Mouse (Mus musculus): ENCODE data around the gene Dcaf8. TPM values are rescaled to one million over a fixed set of nuclear protein-coding genes. Genes with fewer than 3 reads are reported as not detected.
A peak's percentile ranks its signal among the peaks of the same experiment; 100 is the strongest.

Dcaf8 gene
- polyA plus RNA-seq, 1 experiment from 2014 or later, result 104 TPM

- Histone ChIP-seq H3K36me3 (peaks cover 26% of the 10 kb centered on the region), H3K4me1 (peaks cover 32% of the 10 kb centered on the region), H3K27ac (replicated peaks) (peak overlapping the region; percentile 92), H3K9me3 (no peaks in the 10 kb centered on the region), H3K4me3 (peak overlapping the region; percentile 100), H3K27me3 (no peaks in the 10 kb centered on the region), H3K9ac (replicated peaks) (peak overlapping the region; percentile 99), H3K4me2 (replicated peaks) (peak overlapping the region; percentile 70)
- WGBS, result 6% methylated on average over 19 of the region's 19 CpGs
- no peak for ATAC-seq (replicated peaks)
These were observed 1.3 kb downstream of the Dcaf8 start for GRCm38 (mm10) chr1:172148955-172149815.

- H3K27me3 ChIP-seq, result no peaks in the 10 kb centered on the region
- no peak overlapping the region for H3K4me3 ChIP-seq
- no peak overlapping the region for H3K27ac ChIP-seq (replicated peaks)
- peaks cover 45% of the 10 kb centered on the region for H3K36me3 ChIP-seq
- no peak overlapping the region for H3K4me2 ChIP-seq (replicated peaks)
- WGBS, result 96% methylated on average over 3 of the region's 3 CpGs
- H3K9me3 ChIP-seq, result no peaks in the 10 kb centered on the region
- H3K9ac ChIP-seq (replicated peaks), result no peak overlapping the region
- H3K4me1 ChIP-seq, result peaks cover 19% of the 10 kb centered on the region
- no peak for ATAC-seq (replicated peaks)
These were observed 6.7 kb downstream of the Dcaf8 start for GRCm38 (mm10) chr1:172154536-172154935.

GRCm38 (mm10) chr1:172155518-172155917 lies 7.6 kb downstream of the Dcaf8 start:
- Histone ChIP-seq H3K27ac (replicated peaks) (no peak overlapping the region), H3K36me3 (peaks cover 45% of the 10 kb centered on the region), H3K4me1 (peaks cover 11% of the 10 kb centered on the region; the same call in 1 of the 2 replicates), H3K9ac (replicated peaks) (no peak overlapping the region), H3K4me3 (no peak overlapping the region), H3K9me3 (no peaks in the 10 kb centered on the region), H3K4me2 (replicated peaks) (no peak overlapping the region), H3K27me3 (no peaks in the 10 kb centered on the region)
- WGBS, result 84% methylated on average over 3 of the region's 3 CpGs
- ATAC-seq (replicated peaks), result no peak

GRCm38 (mm10) chr1:172159970-172160369 lies 12.1 kb downstream of the Dcaf8 start:
- peaks cover under 1% of the 10 kb centered on the region; the same call in 1 of the 2 replicates for H3K4me1 ChIP-seq
- H3K4me2 ChIP-seq (replicated peaks), result no peak overlapping the region
- H3K27me3 ChIP-seq, result no peaks in the 10 kb centered on the region
- H3K36me3 ChIP-seq, result peaks cover 14% of the 10 kb centered on the region
- no peak overlapping the region for H3K27ac ChIP-seq (replicated peaks)
- no peaks in the 10 kb centered on the region for H3K9me3 ChIP-seq
- no peak for ATAC-seq (replicated peaks)
- 81% methylated on average over 4 of the region's 4 CpGs for WGBS
- no peak overlapping the region for H3K9ac ChIP-seq (replicated peaks)
- no peak overlapping the region for H3K4me3 ChIP-seq

GRCm38 (mm10) chr1:172160508-172160907 lies 12.6 kb downstream of the Dcaf8 start:
- Histone ChIP-seq H3K36me3 (peaks cover 12% of the 10 kb centered on the region), H3K4me3 (no peak overlapping the region), H3K4me2 (replicated peaks) (no peak overlapping the region), H3K4me1 (peaks cover 6% of the 10 kb centered on the region), H3K9ac (replicated peaks) (no peak overlapping the region), H3K27ac (replicated peaks) (no peak overlapping the region), H3K27me3 (no peaks in the 10 kb centered on the region), H3K9me3 (no peaks in the 10 kb centered on the region)
- no peak for ATAC-seq (replicated peaks)

GRCm38 (mm10) chr1:172162009-172162408 lies 14.1 kb downstream of the Dcaf8 start:
- Histone ChIP-seq H3K27ac (replicated peaks) (no peak overlapping the region), H3K36me3 (peaks cover 7% of the 10 kb centered on the region; the same call in 1 of the 2 replicates), H3K4me2 (replicated peaks) (no peak overlapping the region), H3K4me3 (no peak overlapping the region), H3K9me3 (no peaks in the 10 kb centered on the region), H3K27me3 (no peaks in the 10 kb centered on the region), H3K4me1 (peaks cover 6% of the 10 kb centered on the region), H3K9ac (replicated peaks) (no peak overlapping the region)
- WGBS, result 97% methylated on average over 1 of the region's 1 CpGs
- ATAC-seq (replicated peaks), result 0 out of 2 replicates have a peak, but pooled peaks have one; percentile 57

- Histone ChIP-seq H3K27ac (replicated peaks) (no peak overlapping the region), H3K27me3 (no peaks in the 10 kb centered on the region), H3K4me2 (replicated peaks) (no peak overlapping the region), H3K9ac (replicated peaks) (no peak overlapping the region), H3K4me3 (no peak overlapping the region), H3K4me1 (peaks cover 6% of the 10 kb centered on the region), H3K36me3 (peaks cover 16% of the 10 kb centered on the region), H3K9me3 (no peaks in the 10 kb centered on the region)
- 90% methylated on average over 6 of the region's 6 CpGs for WGBS
- ATAC-seq (replicated peaks), result no peak
These were observed 15.1 kb downstream of the Dcaf8 start for GRCm38 (mm10) chr1:172162959-172163358.

GRCm38 (mm10) chr1:172167911-172168310 lies 20.0 kb downstream of the Dcaf8 start:
- H3K27ac ChIP-seq (replicated peaks), result no peak overlapping the region
- ATAC-seq (replicated peaks), result no peak
- peaks cover 11% of the 10 kb centered on the region for H3K4me1 ChIP-seq
- no peaks in the 10 kb centered on the region for H3K9me3 ChIP-seq
- no peak overlapping the region for H3K4me2 ChIP-seq (replicated peaks)
- H3K27me3 ChIP-seq, result no peaks in the 10 kb centered on the region
- H3K36me3 ChIP-seq, result peaks cover 48% of the 10 kb centered on the region
- H3K4me3 ChIP-seq, result no peak overlapping the region
- H3K9ac ChIP-seq (replicated peaks), result no peak overlapping the region
- 65% methylated on average over 5 of the region's 5 CpGs for WGBS

- no peaks in the 10 kb centered on the region for H3K9me3 ChIP-seq
- no peak for ATAC-seq (replicated peaks)
- peaks cover 66% of the 10 kb centered on the region for H3K36me3 ChIP-seq
- H3K27ac ChIP-seq (replicated peaks), result no peak overlapping the region
- H3K4me3 ChIP-seq, result no peak overlapping the region
- 97% methylated on average over 5 of the region's 5 CpGs for WGBS
- H3K4me1 ChIP-seq, result peaks cover 13% of the 10 kb centered on the region
- H3K4me2 ChIP-seq (replicated peaks), result no peak overlapping the region
- no peaks in the 10 kb centered on the region for H3K27me3 ChIP-seq
- H3K9ac ChIP-seq (replicated peaks), result no peak overlapping the region
These were observed 21.9 kb downstream of the Dcaf8 start for GRCm38 (mm10) chr1:172169809-172170208.

GRCm38 (mm10) chr1:172172381-172172780 lies 24.5 kb downstream of the Dcaf8 start:
- Histone ChIP-seq H3K36me3 (peaks cover 72% of the 10 kb centered on the region), H3K9ac (replicated peaks) (no peak overlapping the region), H3K4me3 (no peak overlapping the region), H3K27me3 (no peaks in the 10 kb centered on the region), H3K27ac (replicated peaks) (0 out of 2 replicates have a peak overlapping the region, but pooled peaks have one; percentile 17), H3K4me1 (peaks cover 7% of the 10 kb centered on the region), H3K9me3 (no peaks in the 10 kb centered on the region), H3K4me2 (replicated peaks) (no peak overlapping the region)
- no peak for ATAC-seq (replicated peaks)
- WGBS, result 93% methylated on average over 21 of the region's 21 CpGs

GRCm38 (mm10) chr1:172173181-172173580 lies 25.3 kb downstream of the Dcaf8 start:
- 41% methylated on average over 5 of the region's 5 CpGs for WGBS
- ATAC-seq (replicated peaks), result no peak
- Histone ChIP-seq H3K4me3 (no peak overlapping the region), H3K27ac (replicated peaks) (0 out of 2 replicates have a peak overlapping the region, but pooled peaks have one; percentile 17), H3K9ac (replicated peaks) (no peak overlapping the region), H3K27me3 (no peaks in the 10 kb centered on the region), H3K9me3 (no peaks in the 10 kb centered on the region), H3K4me1 (peaks cover 7% of the 10 kb centered on the region), H3K4me2 (replicated peaks) (no peak overlapping the region), H3K36me3 (peaks cover 70% of the 10 kb centered on the region)

- Histone ChIP-seq H3K36me3 (peaks cover 68% of the 10 kb centered on the region), H3K4me2 (replicated peaks) (no peak overlapping the region), H3K4me3 (no peak overlapping the region), H3K9ac (replicated peaks) (no peak overlapping the region), H3K9me3 (no peaks in the 10 kb centered on the region), H3K4me1 (peaks cover 3% of the 10 kb centered on the region; the same call in 1 of the 2 replicates), H3K27me3 (no peaks in the 10 kb centered on the region), H3K27ac (replicated peaks) (no peak overlapping the region)
- 73% methylated on average over 7 of the region's 7 CpGs for WGBS
- ATAC-seq (replicated peaks), result no peak
These were observed 29.9 kb downstream of the Dcaf8 start for GRCm38 (mm10) chr1:172177791-172178190.

All from forebrain, embryonic 15.5 days (tissue).